Mouse (Mus musculus) frontal cortex, postnatal 10 days (tissue): ENCODE measurements around the gene Snd1.

Source experiments
- DNase-seq, 2 experiments: peaks; one replicate each; pipeline ENCODE4 v3.0.0; 2022; ENCODE audit warnings: low spot score in 2 of 2, mixed read lengths in 1 of 2

The Snd1 gene

GRCm38 (mm10) chr6:28593708-28594107 lies 118.8 kb downstream of the Snd1 start:
- no peak for DNase-seq

GRCm38 (mm10) chr6:28594759-28595158 lies 119.8 kb downstream of the Snd1 start:
- no peak for DNase-seq

- DNase-seq = no peak
Measured at GRCm38 (mm10) chr6:28595231-28595630, 120.3 kb downstream of the Snd1 start.

- no peak for DNase-seq
Measured at GRCm38 (mm10) chr6:28597266-28597665, 122.3 kb downstream of the Snd1 start.

- DNase-seq = no peak
Measured at GRCm38 (mm10) chr6:28599120-28599519, 124.2 kb downstream of the Snd1 start.

- no peak for DNase-seq
Measured at GRCm38 (mm10) chr6:28600404-28600803, 125.5 kb downstream of the Snd1 start.

- no peak for DNase-seq
Measured at GRCm38 (mm10) chr6:28603401-28603800, 128.5 kb downstream of the Snd1 start.

GRCm38 (mm10) chr6:28603823-28604222 lies 128.9 kb downstream of the Snd1 start:
- no peak for DNase-seq

- no peak for DNase-seq
Measured at GRCm38 (mm10) chr6:28609291-28609690, 134.4 kb downstream of the Snd1 start.

GRCm38 (mm10) chr6:28610127-28610526 lies 135.2 kb downstream of the Snd1 start:
- no peak for DNase-seq

GRCm38 (mm10) chr6:28613441-28613840 lies 138.5 kb downstream of the Snd1 start:
- DNase-seq = no peak

- DNase-seq = no peak
Measured at GRCm38 (mm10) chr6:28614856-28615255, 139.9 kb downstream of the Snd1 start.

GRCm38 (mm10) chr6:28615408-28615807 lies 140.5 kb downstream of the Snd1 start:
- no peak for DNase-seq

GRCm38 (mm10) chr6:28615966-28616365 lies 141.0 kb downstream of the Snd1 start:
- DNase-seq = no peak

GRCm38 (mm10) chr6:28618299-28618698 lies 143.4 kb downstream of the Snd1 start:
- no peak for DNase-seq

GRCm38 (mm10) chr6:28618751-28619153 lies 143.8 kb downstream of the Snd1 start:
- DNase-seq = peak in 1 of 2 experiments; percentile 38

GRCm38 (mm10) chr6:28621431-28621830 lies 146.5 kb downstream of the Snd1 start:
- no peak for DNase-seq

- no peak for DNase-seq
Measured at GRCm38 (mm10) chr6:28621961-28622360, 147.0 kb downstream of the Snd1 start.

- DNase-seq = no peak
Measured at GRCm38 (mm10) chr6:28622522-28622921, 147.6 kb downstream of the Snd1 start.

- no peak for DNase-seq
Measured at GRCm38 (mm10) chr6:28622963-28623362, 148.0 kb downstream of the Snd1 start.

GRCm38 (mm10) chr6:28628408-28628807 lies 153.5 kb downstream of the Snd1 start:
- DNase-seq = no peak

- DNase-seq = no peak
Measured at GRCm38 (mm10) chr6:28629866-28630265, 154.9 kb downstream of the Snd1 start.

GRCm38 (mm10) chr6:28630926-28631325 lies 156.0 kb downstream of the Snd1 start:
- no peak for DNase-seq

- DNase-seq = no peak
Measured at GRCm38 (mm10) chr6:28633120-28633519, 158.2 kb downstream of the Snd1 start.

GRCm38 (mm10) chr6:28633656-28634055 lies 158.7 kb downstream of the Snd1 start:
- DNase-seq = no peak
